Mouse (Mus musculus) liver, embryonic 14.5 days (tissue): ENCODE data around the gene Wsb1.

Experiments
- CTCF ChIP-seq: IDR thresholded peaks from 2 replicates; pipeline ENCODE4 v1.5.1; 2016; ENCODE audit warnings: antibody characterized with exemption, low read depth, control low read depth
- EP300 ChIP-seq: IDR thresholded peaks from 2 replicates; pipeline ENCODE4 v1.6.1; 2016; ENCODE audit warnings: antibody characterized with exemption, low read depth

DNA sequence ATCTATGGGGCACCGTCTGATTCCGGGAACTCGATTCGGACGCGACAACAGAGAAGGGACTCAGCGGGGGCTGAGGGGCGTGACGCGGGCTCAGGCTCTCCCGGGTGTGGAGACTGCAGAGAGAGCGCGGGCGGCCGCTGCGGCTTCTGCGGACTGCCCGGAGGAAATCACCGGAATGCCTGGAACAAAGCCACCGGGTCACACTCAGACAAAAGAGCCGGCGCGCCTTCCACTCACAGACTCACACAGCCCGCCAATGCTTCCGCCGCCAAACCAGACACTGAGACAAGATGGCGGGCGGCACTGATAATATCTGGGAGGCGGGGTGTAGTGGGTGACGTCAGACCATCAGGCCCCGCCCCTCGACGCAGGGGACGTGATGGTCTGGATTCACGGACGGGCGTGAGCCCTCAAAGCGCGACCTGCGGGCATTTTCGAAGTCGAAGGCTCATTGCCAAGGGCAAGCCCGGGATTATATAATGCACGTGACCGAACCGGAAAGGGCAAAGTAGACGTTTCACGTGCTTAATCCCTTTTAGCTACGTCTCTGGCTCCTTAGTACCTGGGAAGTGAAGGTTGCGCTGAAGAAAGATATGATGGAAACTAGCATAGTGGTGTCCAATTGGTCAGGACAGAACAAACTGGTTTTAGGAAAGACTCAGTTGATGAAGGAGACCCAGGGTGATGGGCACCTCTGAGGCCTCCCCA lies at the start of gene Wsb1:
- TF ChIP-seq CTCF, result no peak
- peak; percentile 30; the same call in 1 of the 2 replicates for TF ChIP-seq EP300
